Mouse (Mus musculus): ENCODE results near the gene Fam168a. TPM values are rescaled to one million over a fixed set of nuclear protein-coding genes. Genes with fewer than 3 reads are reported as not detected.
A peak's percentile ranks its signal among the peaks of the same experiment; 100 is the strongest.

Fam168a gene
- polyA plus RNA-seq, 1 experiment from 2014 or later: 118 TPM

DNA sequence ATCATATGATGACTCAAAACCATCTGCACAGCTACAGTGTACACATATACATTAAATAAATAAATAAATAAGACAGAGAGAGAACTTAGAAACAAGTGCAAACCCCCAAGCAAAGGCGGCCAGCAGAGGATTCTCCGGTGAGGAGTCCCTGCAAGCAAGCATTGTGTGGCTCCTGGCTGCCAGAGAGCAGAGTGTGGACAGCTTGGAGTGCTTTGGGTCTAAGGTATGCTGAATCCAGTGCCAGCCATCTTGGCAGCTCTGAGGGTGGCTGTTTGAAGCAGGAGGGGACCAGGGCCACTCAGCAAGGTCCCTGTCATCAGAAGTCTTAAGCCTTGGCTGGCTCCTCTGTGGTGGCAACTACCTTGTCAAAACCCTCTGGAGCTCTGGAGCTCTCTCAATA is 31.5 kb upstream of the Fam168a start:
- H3K4me2 ChIP-seq (ENCODE audit: low read length): no peak overlapping the region
- ATAC-seq: no peak
- no peaks in the 10 kb centered on the region for H3K9me3 ChIP-seq (ENCODE audit: control insufficient read depth, low read length)
- no peaks in the 10 kb centered on the region for H3K27me3 ChIP-seq (replicated peaks; ENCODE audit: control insufficient read depth, insufficient read depth, low read length)
- 87% methylated on average over 2 of the region's 2 CpGs for WGBS
- no peak overlapping the region for H3K4me3 ChIP-seq (replicated peaks; ENCODE audit: low read length)
- H3K4me1 ChIP-seq (replicated peaks; ENCODE audit: control insufficient read depth, insufficient read depth, low read length): no peaks in the 10 kb centered on the region
- H3K9ac ChIP-seq (replicated peaks; ENCODE audit: low read depth, low read length): no peak overlapping the region
- H3K27ac ChIP-seq (ENCODE audit: low read length): no peak overlapping the region
- no peaks in the 10 kb centered on the region for H3K36me3 ChIP-seq (ENCODE audit: control insufficient read depth, insufficient read depth)

DNA sequence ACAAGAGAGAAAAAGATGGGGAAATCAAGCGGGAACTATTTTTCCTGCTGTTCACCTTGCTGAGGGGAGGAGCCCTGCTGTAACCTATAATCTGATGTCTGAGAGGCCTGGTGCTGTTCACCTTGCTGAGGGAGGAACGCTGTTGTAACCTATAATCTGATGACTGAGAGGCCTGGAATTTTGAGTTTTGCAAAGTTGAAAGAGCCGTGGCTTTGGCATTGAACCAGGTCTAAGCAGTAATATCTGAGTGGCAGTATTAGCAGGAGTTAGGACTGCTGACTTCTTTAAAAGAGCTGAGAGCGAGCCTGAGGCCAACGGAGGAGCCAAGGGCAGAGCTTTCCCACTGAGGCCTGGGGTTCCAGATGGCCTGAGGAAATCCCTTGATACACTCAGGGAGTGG is 28.4 kb upstream of the Fam168a start:
- Histone ChIP-seq H3K27me3 (replicated peaks; ENCODE audit: control insufficient read depth, insufficient read depth, low read length) (no peaks in the 10 kb centered on the region), H3K4me3 (replicated peaks; ENCODE audit: low read length) (no peak overlapping the region), H3K9me3 (ENCODE audit: control insufficient read depth, low read length) (no peaks in the 10 kb centered on the region), H3K27ac (ENCODE audit: low read length) (no peak overlapping the region), H3K4me1 (replicated peaks; ENCODE audit: control insufficient read depth, insufficient read depth, low read length) (no peaks in the 10 kb centered on the region; the same call in 1 of the 2 replicates), H3K4me2 (ENCODE audit: low read length) (no peak overlapping the region), H3K9ac (replicated peaks; ENCODE audit: low read depth, low read length) (no peak overlapping the region), H3K36me3 (ENCODE audit: control insufficient read depth, insufficient read depth) (no peaks in the 10 kb centered on the region)
- WGBS: 84% methylated on average over 5 of the region's 5 CpGs
- no peak for ATAC-seq

GRCm38 (mm10) chr7:100678948-100679880 is 27.2 kb upstream of the Fam168a start:
- no peak overlapping the region for H3K27ac ChIP-seq (ENCODE audit: low read length)
- H3K36me3 ChIP-seq (ENCODE audit: control insufficient read depth, insufficient read depth): no peaks in the 10 kb centered on the region
- H3K9me3 ChIP-seq (ENCODE audit: control insufficient read depth, low read length): no peaks in the 10 kb centered on the region
- H3K4me2 ChIP-seq (ENCODE audit: low read length): no peak overlapping the region
- H3K9ac ChIP-seq (replicated peaks; ENCODE audit: low read depth, low read length): no peak overlapping the region
- no peak for ATAC-seq
- H3K4me1 ChIP-seq (replicated peaks; ENCODE audit: control insufficient read depth, insufficient read depth, low read length): no peaks in the 10 kb centered on the region; the same call in 1 of the 2 replicates
- H3K27me3 ChIP-seq (replicated peaks; ENCODE audit: control insufficient read depth, insufficient read depth, low read length): no peaks in the 10 kb centered on the region
- no peak overlapping the region for H3K4me3 ChIP-seq (replicated peaks; ENCODE audit: low read length)
- 68% methylated on average over 15 of the region's 15 CpGs for WGBS

GRCm38 (mm10) chr7:100681132-100681531 is 25.3 kb upstream of the Fam168a start:
- no peak overlapping the region for H3K4me3 ChIP-seq (replicated peaks; ENCODE audit: low read length)
- no peaks in the 10 kb centered on the region for H3K27me3 ChIP-seq (replicated peaks; ENCODE audit: control insufficient read depth, insufficient read depth, low read length)
- WGBS: 52% methylated on average over 5 of the region's 5 CpGs
- H3K9me3 ChIP-seq (ENCODE audit: control insufficient read depth, low read length): no peaks in the 10 kb centered on the region
- ATAC-seq: no peak
- no peak overlapping the region for H3K4me2 ChIP-seq (ENCODE audit: low read length)
- no peaks in the 10 kb centered on the region for H3K36me3 ChIP-seq (ENCODE audit: control insufficient read depth, insufficient read depth)
- no peak overlapping the region for H3K9ac ChIP-seq (replicated peaks; ENCODE audit: low read depth, low read length)
- H3K4me1 ChIP-seq (replicated peaks; ENCODE audit: control insufficient read depth, insufficient read depth, low read length): no peaks in the 10 kb centered on the region; the same call in 1 of the 2 replicates
- no peak overlapping the region for H3K27ac ChIP-seq (ENCODE audit: low read length)

- H3K27me3 ChIP-seq (replicated peaks; ENCODE audit: control insufficient read depth, insufficient read depth, low read length): no peaks in the 10 kb centered on the region
- H3K36me3 ChIP-seq (ENCODE audit: control insufficient read depth, insufficient read depth): no peaks in the 10 kb centered on the region
- no peak overlapping the region for H3K9ac ChIP-seq (replicated peaks; ENCODE audit: low read depth, low read length)
- H3K9me3 ChIP-seq (ENCODE audit: control insufficient read depth, low read length): no peaks in the 10 kb centered on the region
- H3K4me1 ChIP-seq (replicated peaks; ENCODE audit: control insufficient read depth, insufficient read depth, low read length): no peaks in the 10 kb centered on the region; the same call in 1 of the 2 replicates
- no peak overlapping the region for H3K4me2 ChIP-seq (ENCODE audit: low read length)
- no peak for ATAC-seq
- 24% methylated on average over 1 of the region's 1 CpGs for WGBS
- H3K4me3 ChIP-seq (replicated peaks; ENCODE audit: low read length): no peak overlapping the region
- H3K27ac ChIP-seq (ENCODE audit: low read length): no peak overlapping the region
Observed at GRCm38 (mm10) chr7:100683241-100683640, 23.2 kb upstream of the Fam168a start.

GRCm38 (mm10) chr7:100684081-100684480 is 22.4 kb upstream of the Fam168a start:
- Histone ChIP-seq H3K27ac (ENCODE audit: low read length) (no peak overlapping the region), H3K4me3 (replicated peaks; ENCODE audit: low read length) (no peak overlapping the region), H3K4me1 (replicated peaks; ENCODE audit: control insufficient read depth, insufficient read depth, low read length) (no peaks in the 10 kb centered on the region; the same call in 1 of the 2 replicates), H3K4me2 (ENCODE audit: low read length) (no peak overlapping the region), H3K9ac (replicated peaks; ENCODE audit: low read depth, low read length) (no peak overlapping the region), H3K27me3 (replicated peaks; ENCODE audit: control insufficient read depth, insufficient read depth, low read length) (no peaks in the 10 kb centered on the region), H3K9me3 (ENCODE audit: control insufficient read depth, low read length) (no peaks in the 10 kb centered on the region), H3K36me3 (ENCODE audit: control insufficient read depth, insufficient read depth) (no peaks in the 10 kb centered on the region)
- WGBS: 71% methylated on average over 5 of the region's 5 CpGs
- no peak for ATAC-seq

- no peak overlapping the region for H3K9ac ChIP-seq (replicated peaks; ENCODE audit: low read depth, low read length)
- H3K27me3 ChIP-seq (replicated peaks; ENCODE audit: control insufficient read depth, insufficient read depth, low read length): no peaks in the 10 kb centered on the region
- no peak for ATAC-seq
- H3K4me3 ChIP-seq (replicated peaks; ENCODE audit: low read length): no peak overlapping the region
- no peak overlapping the region for H3K27ac ChIP-seq (ENCODE audit: low read length)
- no peaks in the 10 kb centered on the region; the same call in 1 of the 2 replicates for H3K4me1 ChIP-seq (replicated peaks; ENCODE audit: control insufficient read depth, insufficient read depth, low read length)
- no peaks in the 10 kb centered on the region for H3K36me3 ChIP-seq (ENCODE audit: control insufficient read depth, insufficient read depth)
- 63% methylated on average over 7 of the region's 7 CpGs for WGBS
- no peak overlapping the region for H3K4me2 ChIP-seq (ENCODE audit: low read length)
- no peaks in the 10 kb centered on the region for H3K9me3 ChIP-seq (ENCODE audit: control insufficient read depth, low read length)
Observed at GRCm38 (mm10) chr7:100684538-100684937, 21.9 kb upstream of the Fam168a start.

DNA sequence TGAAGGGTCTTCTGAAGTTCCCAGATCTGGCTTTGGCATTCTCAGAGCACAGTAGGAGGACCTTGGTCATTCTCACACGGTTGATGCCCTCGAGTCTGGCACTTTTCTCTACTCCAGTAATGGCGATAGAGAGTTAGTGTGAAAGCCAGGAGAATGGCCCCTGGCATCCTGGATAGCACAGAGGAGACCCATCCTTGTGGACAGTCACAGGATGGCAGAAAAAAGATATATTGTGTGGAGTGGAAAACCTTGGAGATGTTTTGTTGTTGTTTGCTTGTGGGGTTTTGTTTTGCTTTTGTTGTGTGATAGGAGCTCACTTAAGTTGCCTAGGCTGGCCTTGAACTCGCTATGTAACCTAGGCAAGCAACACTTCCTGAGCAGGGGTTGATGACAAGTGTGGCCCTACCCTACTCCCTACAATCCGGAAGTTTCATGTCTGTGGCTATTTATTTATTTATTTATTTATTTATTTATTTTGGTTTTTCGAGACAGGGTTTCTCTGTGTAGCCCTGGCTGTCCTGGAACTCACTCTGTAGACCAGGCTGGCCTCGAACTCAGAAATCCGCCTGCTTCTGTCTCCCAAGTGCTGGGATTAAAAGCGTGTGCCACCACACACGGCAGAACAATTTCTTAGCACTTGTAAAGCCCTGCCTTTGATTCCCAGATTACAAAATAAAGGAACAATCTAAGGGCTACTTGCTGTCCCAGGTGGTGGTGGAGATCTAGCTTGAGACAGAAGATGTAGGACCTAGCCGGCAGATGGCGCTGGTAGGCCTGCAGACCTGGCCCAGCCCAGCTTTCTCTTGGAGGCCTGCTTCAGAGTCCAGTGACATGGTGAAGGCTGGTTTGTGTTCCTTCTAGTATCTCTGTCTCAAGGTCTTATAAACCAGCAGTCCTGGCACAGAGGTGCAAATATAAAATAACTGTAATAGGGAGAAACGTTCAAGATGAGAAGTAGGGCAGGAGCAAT is 21.1 kb upstream of the Fam168a start:
- Histone ChIP-seq H3K4me1 (replicated peaks; ENCODE audit: control insufficient read depth, insufficient read depth, low read length) (no peaks in the 10 kb centered on the region; the same call in 1 of the 2 replicates), H3K4me3 (replicated peaks; ENCODE audit: low read length) (no peak overlapping the region), H3K36me3 (ENCODE audit: control insufficient read depth, insufficient read depth) (no peaks in the 10 kb centered on the region), H3K27me3 (replicated peaks; ENCODE audit: control insufficient read depth, insufficient read depth, low read length) (no peaks in the 10 kb centered on the region), H3K27ac (ENCODE audit: low read length) (no peak overlapping the region), H3K4me2 (ENCODE audit: low read length) (no peak overlapping the region), H3K9me3 (ENCODE audit: control insufficient read depth, low read length) (no peaks in the 10 kb centered on the region), H3K9ac (replicated peaks; ENCODE audit: low read depth, low read length) (no peak overlapping the region)
- 45% methylated on average over 13 of the region's 13 CpGs for WGBS
- ATAC-seq: peak; percentile 71

DNA sequence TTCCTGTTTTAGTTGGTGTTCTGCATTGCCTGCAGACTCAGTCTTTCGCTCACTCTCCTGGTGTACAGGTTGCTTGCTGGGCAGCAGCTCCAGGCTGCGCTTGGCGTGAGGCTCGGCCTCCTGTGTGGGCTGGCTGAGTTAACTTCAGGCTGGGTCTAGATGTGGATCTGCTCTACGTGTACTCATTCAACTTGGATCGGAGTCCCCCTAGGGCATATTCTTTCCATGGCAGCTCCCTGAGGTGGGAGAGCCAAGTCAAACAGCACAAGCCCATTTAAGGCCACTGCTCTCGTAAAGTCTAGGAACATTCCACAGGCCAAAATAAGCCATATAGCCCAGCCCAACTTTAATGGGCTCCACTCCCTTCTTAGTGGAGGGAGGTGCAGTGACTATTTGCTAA is 18.0 kb upstream of the Fam168a start:
- H3K4me1 ChIP-seq (replicated peaks; ENCODE audit: control insufficient read depth, insufficient read depth, low read length): no peaks in the 10 kb centered on the region
- H3K9me3 ChIP-seq (ENCODE audit: control insufficient read depth, low read length): no peaks in the 10 kb centered on the region
- H3K27ac ChIP-seq (ENCODE audit: low read length): no peak overlapping the region
- 80% methylated on average over 7 of the region's 7 CpGs for WGBS
- no peak for ATAC-seq
- no peak overlapping the region for H3K4me2 ChIP-seq (ENCODE audit: low read length)
- no peak overlapping the region for H3K9ac ChIP-seq (replicated peaks; ENCODE audit: low read depth, low read length)
- H3K27me3 ChIP-seq (replicated peaks; ENCODE audit: control insufficient read depth, insufficient read depth, low read length): no peaks in the 10 kb centered on the region
- no peak overlapping the region for H3K4me3 ChIP-seq (replicated peaks; ENCODE audit: low read length)
- no peaks in the 10 kb centered on the region for H3K36me3 ChIP-seq (ENCODE audit: control insufficient read depth, insufficient read depth)
